Mouse (Mus musculus) splenic B cell, adult 2 months (primary cell): ENCODE results near the gene Lgr5.
A peak's percentile ranks its signal among the peaks of the same experiment; 100 is the strongest.

Experiments used
- DNase-seq: peaks from one replicate; pipeline ENCODE4 v3.0.0-alpha.2; 2011; ENCODE audit warnings: low read depth, low spot score
- H3K27me3 ChIP-seq: 2 replicates; pipeline ENCODE4 v1.6.1; 2012; ENCODE audit warnings: mild to moderate bottlenecking, low read length, moderate library complexity, mixed read lengths; ENCODE audit not compliant: control insufficient read depth, poor library complexity, insufficient read depth, severe bottlenecking
- H3K36me3 ChIP-seq: 2 replicates; pipeline ENCODE4 v1.6.1; 2012; ENCODE audit warnings: mild to moderate bottlenecking, low read length, moderate library complexity, mixed read lengths; ENCODE audit not compliant: control insufficient read depth, poor library complexity, insufficient read depth, severe bottlenecking

Gene Lgr5

GRCm38 (mm10) chr10:115462646-115463045 lies 124.9 kb downstream of the Lgr5 start:
- no peak for DNase-seq
- no peaks in the 10 kb centered on the region for H3K27me3 ChIP-seq
- H3K36me3 ChIP-seq = no peaks in the 10 kb centered on the region

GRCm38 (mm10) chr10:115457368-115458021 lies 130.1 kb downstream of the Lgr5 start:
- H3K36me3 ChIP-seq = no peaks in the 10 kb centered on the region
- H3K27me3 ChIP-seq = no peaks in the 10 kb centered on the region
- no peak for DNase-seq

GRCm38 (mm10) chr10:115448614-115449013 lies 139.0 kb downstream of the Lgr5 start:
- H3K36me3 ChIP-seq = no peaks in the 10 kb centered on the region
- DNase-seq = no peak
- H3K27me3 ChIP-seq = no peaks in the 10 kb centered on the region

GRCm38 (mm10) chr10:115437286-115437685 lies 150.3 kb downstream of the Lgr5 start:
- Histone ChIP-seq H3K27me3 (no peaks in the 10 kb centered on the region), H3K36me3 (peaks cover 6% of the 10 kb centered on the region; the same call in 1 of the 2 replicates)
- DNase-seq = no peak

GRCm38 (mm10) chr10:115425351-115425750 lies 162.2 kb downstream of the Lgr5 start:
- Histone ChIP-seq H3K36me3 (peaks cover 22% of the 10 kb centered on the region; the same call in 1 of the 2 replicates), H3K27me3 (no peaks in the 10 kb centered on the region)
- no peak for DNase-seq

- no peak for DNase-seq
- no peaks in the 10 kb centered on the region for H3K27me3 ChIP-seq
- peaks cover 22% of the 10 kb centered on the region; the same call in 1 of the 2 replicates for H3K36me3 ChIP-seq
Measured at GRCm38 (mm10) chr10:115421976-115422375, 165.6 kb downstream of the Lgr5 start.

GRCm38 (mm10) chr10:115414056-115414455 lies 173.5 kb downstream of the Lgr5 start:
- DNase-seq = no peak
- H3K36me3 ChIP-seq = peaks cover 23% of the 10 kb centered on the region
- no peaks in the 10 kb centered on the region for H3K27me3 ChIP-seq

GRCm38 (mm10) chr10:115413496-115413895 lies 174.1 kb downstream of the Lgr5 start:
- H3K27me3 ChIP-seq = no peaks in the 10 kb centered on the region
- H3K36me3 ChIP-seq = peaks cover 25% of the 10 kb centered on the region

GRCm38 (mm10) chr10:115406393-115406792 lies 181.2 kb downstream of the Lgr5 start:
- Histone ChIP-seq H3K27me3 (no peaks in the 10 kb centered on the region), H3K36me3 (peaks cover 20% of the 10 kb centered on the region)
- peak; percentile 77 for DNase-seq

More at GRCm38 (mm10) chr10:115413496-115413895, 174.1 kb downstream of the Lgr5 start:
- no peak for DNase-seq
